Mouse (Mus musculus) skeletal muscle tissue, adult 2 months (tissue): ENCODE results near the gene Pkd1l3.

Source experiments
- DNase-seq: peaks from one replicate; pipeline ENCODE4 v3.0.0-alpha.2; 2012; ENCODE audit warnings: low read depth, low spot score

Gene Pkd1l3

DNA sequence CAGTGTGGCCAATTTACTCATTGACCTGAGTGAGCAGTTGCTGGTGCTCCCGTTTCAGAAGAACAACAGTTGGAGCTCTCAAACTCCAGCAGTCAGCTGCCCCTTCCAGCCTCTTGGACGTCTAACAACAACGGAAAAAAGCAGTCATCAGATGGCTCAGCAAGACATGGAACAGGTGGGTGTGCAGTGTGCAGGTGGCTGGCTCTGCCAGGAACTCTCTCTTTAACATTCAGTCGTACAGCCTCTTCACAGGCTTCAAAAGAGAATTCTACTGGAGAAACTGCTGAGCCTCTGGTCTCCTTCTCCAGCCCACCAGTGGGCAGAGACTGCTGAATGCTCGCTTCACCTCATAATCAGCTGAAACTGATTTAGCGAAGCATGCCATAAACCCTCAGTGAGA is 14.3 kb downstream of the Pkd1l3 start:
- no peak for DNase-seq

DNA sequence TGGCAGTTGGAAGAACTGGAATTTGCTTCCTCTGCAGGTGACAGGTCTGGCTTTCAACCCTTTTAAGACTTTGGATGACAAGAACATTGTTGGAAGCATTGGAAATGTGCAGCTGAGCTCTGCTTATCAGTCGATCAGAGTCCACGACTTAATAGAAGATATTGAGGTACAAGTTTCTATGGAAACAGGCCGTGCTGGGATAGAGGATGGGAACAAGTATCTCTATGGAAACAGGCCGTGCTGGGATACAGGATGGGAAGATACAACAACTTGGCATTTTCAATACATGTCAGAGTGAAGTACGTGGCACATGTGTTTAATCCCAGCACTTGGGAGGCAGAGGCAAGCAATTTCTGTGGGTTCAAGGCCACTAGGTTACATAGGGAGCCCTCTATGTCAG is 18.2 kb downstream of the Pkd1l3 start:
- no peak for DNase-seq

DNA sequence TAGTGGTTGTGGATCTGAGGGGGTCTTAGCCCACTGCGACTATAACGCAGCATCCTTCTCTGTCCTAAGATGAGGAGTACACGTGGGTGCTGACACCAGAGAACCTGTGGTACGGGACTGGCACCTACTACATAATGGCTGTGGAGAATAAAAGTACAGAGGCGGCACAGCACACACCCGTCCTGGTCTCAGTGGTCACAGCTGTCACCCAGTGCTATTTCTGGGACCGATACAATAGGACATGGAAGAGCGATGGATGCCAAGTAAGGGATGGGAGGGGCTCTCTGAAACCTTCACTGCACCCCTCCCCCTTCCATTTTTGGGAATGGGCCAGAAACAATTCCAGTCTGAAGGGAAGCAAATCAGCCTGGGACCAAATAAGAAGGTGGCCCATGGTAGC is 20.8 kb downstream of the Pkd1l3 start:
- DNase-seq, result no peak

DNA sequence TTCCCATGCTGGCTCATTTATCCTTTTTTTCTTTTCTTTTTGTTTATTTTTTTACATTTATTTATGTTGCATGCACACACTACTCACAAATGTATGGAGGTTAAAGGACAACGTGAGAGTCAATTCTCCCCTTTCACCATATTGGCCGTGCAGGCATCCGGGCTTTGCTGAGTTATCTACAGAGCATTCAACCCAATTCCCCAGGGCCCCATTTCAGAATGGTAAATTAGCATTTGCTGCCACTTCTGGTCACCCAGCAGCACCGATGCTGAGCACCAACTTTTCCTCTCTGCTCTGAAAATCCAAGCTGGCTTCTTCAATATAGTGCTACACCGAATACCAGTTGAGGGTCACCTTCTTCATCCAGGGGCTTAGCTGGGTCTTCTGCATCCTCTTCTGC is 24.5 kb downstream of the Pkd1l3 start:
- DNase-seq, result no peak

DNA sequence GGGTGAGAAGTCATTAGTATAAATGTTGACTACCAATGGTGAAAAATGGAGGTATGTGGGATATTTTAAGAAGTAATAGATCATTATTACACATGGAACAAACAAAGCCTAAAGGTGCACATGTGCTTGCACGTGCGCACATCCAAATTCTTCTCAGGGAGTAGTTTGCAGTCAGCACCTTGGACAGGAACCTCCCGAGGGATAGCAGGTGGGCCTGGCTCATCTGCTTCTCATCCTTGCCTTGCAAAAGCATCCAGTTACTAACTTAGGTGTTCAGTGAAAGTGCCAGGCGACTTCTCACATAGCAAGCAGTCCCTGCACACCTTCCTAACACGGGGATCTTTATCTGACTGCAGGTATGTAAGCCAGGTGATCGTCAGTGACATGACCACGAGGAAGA is 26.1 kb downstream of the Pkd1l3 start:
- no peak for DNase-seq

DNA sequence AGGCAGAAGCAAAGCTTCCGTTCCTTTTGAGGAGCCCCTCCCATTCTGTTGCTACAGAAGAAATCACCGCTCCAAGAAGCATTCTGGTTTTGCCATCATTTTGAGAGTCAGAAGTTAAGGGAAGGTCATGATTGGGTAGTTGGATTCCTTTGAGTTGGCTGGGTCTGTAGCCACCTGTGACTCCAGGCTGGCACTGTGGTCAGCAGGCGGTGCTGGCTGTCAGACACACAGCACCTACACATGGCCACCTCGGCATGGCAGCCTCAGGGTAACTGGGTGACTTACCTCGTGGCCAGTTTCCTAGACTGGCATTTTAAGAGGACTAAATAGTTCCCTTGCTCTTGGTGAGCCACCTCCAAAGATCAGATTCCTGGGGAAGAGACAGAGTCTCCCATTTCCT is 26.9 kb downstream of the Pkd1l3 start:
- no peak for DNase-seq

DNA sequence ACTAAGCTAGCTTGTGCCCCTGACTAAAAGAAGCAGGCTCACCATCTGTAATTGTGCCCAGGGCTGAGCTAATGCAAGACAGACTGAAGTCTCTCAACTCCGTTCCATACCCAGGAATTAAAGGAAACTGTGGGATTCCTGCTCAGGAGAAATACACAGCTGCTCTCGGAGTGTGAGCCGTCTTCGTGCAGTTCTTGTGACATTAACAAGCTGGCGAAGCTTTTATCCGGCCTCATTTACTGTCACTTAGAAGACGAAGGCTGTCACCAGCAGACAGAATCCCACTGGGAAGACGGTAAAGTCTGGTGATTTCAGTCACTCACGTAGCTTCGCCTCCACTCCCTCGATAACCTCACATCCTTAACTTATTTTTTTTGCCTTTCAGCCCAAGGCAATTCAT is 33.0 kb downstream of the Pkd1l3 start:
- no peak for DNase-seq

DNA sequence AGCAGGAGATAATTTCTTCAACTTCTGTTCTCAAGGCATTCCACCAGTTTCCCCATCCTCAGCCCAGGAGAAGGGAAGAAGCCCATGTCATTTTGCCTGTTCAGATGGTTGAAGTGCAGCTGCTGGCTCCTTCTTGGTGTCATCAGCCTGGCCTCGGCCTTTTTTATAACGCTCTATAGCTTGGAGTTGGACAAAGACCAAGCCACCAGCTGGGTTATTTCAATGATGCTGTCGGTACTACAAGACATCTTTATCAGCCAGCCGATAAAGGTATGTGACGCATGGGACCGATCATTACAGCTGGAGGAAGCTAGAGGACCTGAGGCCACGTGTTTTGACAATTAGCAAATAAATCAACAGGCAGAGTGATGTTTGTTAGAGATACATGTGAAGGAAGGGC is 34.2 kb downstream of the Pkd1l3 start:
- DNase-seq, result no peak

DNA sequence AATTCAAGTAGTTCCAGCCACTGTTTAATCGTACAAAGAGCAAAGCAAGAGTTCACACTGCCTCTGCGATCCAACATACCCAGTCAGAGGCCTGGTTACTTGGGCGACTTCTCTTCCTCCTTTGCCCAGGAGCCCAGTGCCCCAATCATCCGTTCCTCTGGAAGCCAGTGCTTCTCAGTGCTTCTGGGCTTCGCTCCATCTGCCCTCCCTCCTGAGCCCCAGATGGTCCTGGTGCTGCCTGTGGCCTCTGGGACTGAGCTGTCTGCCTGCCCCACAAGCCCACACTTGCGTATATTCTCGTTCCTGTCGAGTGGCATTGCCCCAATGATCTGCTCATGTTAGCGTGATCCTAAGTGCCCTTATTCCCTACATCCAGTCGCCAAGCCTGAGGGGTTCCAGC is 36.5 kb downstream of the Pkd1l3 start:
- DNase-seq, result no peak

DNA sequence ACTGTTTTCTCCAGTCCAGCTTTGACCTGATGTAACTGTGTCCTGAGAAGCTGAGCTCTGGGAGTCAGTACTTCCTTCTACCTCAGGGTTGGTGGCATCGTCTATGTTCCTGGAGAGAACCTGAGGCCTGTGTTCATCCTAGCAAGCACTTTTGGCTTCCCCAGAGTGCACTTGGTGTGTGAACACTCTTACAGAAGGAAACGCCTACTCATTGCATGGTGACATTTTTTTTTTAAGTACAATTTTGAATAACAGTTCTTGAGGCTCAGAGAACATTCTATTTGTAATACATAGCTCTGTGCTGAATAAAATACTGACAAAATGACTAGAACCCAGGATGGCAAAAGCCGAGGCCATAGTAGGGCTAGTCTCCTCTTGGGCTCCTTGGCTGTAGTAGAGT is 42.5 kb downstream of the Pkd1l3 start:
- no peak for DNase-seq

DNA sequence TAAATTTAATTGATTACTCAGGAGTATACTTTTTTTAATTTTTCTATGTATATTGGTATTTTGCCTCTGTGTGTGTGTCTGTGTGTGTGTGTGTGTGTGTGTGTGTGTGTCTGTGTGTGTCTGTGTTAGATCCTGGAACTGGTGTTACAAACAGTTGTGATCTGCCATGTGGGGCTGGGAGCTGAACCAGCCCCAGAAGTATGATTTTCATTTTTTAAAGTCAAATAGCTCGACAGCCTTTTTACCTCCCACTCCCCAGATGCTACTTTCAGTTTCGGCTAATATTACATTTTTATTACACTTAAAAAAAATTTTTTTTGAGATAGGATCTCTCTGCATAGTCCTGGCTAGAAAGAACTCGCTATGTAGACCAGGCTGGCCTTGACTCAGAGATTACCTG is 48.0 kb downstream of the Pkd1l3 start:
- DNase-seq, result no peak

DNA sequence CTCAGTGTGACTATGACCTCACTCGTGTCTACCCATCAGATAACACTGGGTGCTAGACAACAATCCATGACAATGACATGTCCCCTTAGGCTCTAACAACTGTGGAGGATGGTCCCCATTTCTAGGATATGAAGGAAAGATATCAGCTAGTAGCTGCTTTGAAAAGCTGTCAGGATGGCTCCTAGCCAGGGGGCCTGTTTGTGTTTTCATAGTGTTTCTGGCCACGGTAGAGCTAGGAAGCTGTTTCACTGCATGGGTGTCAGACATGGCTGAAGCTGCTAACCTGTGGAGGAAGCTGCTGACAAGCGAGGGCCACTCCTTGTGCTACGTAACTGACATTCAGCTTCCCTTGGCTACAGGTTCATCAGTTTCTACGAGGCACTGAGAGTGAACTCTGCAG is 52.3 kb downstream of the Pkd1l3 start:
- no peak for DNase-seq

DNA sequence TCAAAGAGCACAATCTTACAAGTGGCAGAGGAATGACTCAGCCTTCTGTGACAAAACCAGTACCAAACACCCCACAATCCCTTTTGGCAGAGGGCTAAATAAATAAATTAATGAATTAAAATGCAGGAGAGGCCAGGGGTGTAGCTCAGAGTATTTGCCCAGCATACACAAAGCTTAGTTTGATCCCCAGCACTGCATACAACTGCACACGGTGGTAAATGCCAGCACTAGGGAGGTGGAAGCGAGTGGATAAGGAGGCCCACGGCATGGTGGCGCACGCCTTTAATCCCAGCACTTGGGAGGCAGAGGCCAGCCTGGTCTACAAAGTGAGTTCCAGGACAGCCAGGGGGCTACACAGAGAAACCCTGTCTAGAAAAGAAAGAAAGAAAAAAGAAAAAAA is 58.3 kb downstream of the Pkd1l3 start:
- no peak for DNase-seq

DNA sequence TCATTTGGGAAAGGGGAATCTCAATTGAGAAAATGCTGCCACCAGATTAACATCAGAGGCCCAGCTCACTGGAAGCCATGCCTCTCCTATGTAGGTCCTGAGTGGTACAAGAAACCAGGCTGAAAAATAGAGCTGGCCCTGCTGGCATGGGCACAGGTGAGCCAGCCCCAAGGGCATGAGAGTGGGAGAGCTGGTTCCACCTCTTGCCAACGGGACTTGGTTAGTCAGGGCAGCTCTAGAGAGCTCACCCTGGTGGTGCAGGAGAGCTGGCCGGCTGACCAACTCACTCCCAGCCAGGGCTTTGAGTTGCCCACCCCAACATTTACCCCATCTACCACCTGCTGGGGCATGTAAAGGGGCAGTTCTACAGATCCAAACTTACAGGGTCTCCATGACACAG is 59.3 kb downstream of the Pkd1l3 start:
- no peak for DNase-seq

DNA sequence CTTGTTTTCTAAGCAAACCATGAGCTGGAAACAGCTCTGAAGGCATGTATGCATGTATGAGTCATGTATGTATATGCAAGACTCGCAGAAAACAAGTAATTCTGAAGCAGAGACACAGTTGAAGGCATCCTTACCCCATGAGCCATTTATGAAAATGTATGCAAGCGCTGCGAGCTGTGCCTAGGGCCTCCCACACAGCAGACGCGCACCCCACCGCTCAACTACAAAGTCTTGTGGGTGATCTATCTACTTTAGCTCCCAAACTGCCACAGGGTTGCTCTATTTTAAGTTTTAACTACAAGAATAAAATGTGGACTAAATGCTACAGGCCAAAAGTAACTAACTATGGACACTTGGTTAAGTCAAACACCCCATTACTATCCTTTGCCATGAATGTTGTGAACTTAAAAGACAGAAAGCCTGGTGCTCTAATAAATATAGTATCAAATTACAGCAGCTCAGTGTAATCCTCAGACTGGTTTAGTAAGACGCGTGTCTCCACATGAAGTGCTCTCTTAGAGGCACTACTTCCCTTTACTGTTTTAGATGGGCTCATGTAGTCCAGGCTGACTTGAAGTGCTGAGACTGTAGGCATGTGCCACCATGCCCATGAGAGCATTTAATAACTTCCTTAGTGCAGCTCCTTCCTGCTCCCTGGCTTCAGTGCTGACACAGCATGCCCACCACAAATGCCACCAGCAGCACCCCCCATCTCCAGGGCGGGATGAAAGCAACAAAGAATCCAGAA is 61.8 kb downstream of the Pkd1l3 start:
- DNase-seq, result no peak

DNA sequence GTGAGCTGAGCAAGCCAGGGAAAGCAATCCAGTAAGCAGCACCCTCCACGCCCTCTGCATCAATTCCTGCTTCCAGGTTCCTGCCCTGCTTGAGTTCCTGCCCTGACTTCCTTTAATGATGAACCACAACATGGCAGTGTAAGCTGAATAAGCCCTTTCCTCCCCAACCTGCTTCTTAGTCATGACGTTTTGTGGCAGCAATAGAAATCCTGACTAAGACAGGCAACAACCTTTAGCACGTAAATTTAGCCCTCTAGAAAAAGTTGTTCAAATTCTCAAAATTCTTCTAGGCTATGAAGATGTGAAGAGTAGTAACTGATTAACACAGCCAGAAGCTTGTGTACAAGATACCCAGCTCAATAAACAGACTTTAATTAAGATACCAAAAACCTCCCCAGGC is 67.2 kb downstream of the Pkd1l3 start:
- DNase-seq, result no peak

DNA sequence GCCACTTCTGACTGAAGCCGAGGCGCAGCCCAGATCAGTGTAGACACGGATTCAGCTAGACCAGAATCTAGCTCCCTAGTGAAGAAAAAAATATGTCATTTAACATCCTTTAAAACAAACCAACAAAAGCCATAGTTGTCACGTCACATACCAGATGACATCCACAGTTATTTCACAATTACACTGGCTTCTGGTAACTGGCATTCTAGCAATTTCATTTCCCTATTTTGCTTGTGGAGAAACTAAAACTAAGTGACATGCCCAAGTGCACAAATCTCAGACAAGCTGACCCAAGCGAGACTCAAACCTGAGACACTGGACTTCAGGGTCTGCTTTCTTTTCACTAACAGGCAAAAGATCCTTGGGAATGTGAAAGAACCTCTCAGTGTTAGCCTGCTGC is 67.8 kb downstream of the Pkd1l3 start:
- no peak for DNase-seq

DNA sequence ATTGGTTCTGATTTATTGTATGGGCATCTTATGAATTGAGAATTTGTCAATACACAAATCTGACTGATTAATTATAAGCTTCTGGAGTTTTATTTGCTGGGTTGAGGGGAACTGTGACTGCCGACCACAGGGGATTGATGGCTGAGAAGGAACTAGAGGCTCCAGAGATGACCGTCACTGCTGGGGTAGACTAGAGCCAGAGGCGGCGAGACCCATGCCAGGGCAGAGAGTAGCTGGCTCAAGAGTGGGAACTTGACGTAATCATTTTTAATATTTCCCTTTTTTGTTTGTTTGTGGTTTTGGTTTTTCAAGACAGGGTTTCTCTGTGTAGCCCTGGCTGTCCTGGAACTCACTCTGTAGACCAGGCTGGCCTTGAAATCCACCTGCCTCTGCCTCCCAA is 72.9 kb downstream of the Pkd1l3 start:
- DNase-seq, result no peak

DNA sequence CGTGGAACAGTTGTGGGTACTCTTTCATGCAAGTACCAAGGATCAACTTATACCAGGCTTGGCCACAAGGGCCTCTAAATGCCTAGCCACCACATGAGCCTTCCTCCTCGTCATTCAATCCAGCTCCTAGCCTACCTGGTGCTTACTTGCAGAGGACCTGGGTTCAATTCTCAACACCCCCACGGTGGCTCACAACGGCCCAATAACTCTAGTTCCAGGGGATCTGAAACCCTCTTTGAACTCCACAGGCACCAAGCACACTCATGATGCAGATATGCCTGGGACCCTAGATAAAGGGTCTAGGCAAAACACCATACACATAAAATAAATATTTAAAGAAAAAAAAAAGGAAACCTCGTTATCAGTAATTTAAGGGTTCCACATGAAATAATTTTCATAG is 77.5 kb downstream of the Pkd1l3 start:
- no peak for DNase-seq

DNA sequence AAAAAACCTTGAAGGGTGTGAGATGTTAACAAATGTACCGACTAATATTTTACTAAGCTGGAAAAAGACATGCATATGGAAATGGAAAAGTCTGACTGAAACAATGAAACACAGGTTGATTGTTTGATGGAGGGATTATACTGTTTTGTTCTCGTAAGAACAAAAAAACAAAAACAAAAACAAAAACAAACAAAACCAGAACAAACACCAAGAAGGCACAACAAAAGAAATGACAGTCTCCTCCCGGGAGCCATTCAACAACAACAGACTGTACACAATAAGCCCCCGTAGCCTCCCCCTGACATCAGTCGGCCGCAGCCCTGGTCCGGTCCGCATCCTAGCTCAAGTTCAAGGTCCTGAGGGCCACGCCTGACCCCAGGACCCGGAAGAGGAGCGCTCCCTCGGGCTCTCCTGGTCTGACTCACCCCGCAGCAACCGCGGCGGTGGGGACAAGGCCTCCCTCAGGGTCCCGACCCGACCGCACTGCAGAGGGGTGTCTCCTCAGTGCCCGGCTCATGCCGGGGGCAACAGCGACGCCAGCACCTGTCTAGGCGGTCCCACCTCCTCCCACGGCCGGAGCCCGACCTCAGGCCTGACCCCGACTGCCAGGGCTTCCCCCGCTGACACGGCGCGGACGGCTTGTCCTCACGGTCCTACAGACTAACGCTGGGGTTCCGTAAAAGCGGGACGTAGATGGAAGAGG is 78.3 kb downstream of the Pkd1l3 start:
- DNase-seq, result no peak

DNA sequence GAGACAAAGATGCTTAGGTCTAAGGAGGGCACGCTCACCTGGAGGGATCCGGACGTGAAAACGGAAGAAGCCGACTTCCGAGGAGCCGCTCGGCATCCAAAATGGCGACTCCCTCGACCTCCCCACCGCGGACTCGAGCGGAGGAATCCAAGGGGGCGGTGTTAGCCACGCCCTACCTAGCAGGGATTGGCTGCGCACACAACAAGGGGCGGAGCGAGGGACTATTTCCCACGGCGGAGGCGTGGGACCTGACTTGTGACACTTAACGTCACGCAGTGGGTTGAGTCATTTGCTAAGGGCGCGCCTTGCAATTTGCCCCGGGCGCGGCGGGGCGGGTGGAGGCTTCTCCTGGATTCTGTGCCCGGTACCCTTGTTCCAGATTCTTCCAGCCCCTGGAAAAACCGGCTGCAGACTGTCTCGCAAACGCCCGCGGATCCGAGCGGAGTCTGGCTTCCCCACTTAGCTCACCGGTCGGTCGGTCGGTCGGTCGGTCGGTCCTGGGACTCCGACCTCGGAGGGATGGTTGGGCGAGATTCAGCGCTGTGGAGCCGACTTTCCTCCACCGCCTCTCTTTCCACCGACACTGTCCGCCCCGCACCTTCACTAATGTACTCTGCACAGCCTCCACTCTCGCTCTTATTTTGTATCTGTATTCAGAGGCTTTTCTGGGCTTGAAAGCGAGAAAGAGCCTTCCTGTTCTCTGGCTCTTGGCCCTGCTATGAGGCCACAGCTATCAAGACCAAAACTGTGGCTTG is 79.0 kb downstream of the Pkd1l3 start, which contains the start of gene Ist1:
TSS of gene Ist1 (minus strand) at position 115 of the 755 bp plus-strand sequence.
- DNase-seq, result peak; percentile 99

DNA sequence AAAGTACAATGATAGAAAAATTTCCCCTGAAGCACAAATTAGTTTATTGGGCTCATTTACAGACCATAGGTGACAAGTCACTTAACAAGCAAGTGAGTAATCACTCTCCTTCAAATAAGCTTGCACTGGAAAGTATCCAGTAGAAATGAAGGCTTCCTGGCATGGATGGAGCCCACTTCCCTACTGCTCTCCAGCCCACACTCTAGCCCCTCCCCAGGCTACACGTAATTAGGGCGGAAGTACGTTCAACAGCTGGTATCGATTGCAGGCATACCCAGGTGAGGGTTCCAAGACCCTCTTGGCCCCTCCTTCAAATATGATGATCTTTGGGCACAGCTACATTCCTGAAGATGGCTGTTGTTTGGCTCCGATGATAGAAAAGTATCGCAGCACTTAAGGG is 79.8 kb downstream of the Pkd1l3 start:
- DNase-seq, result no peak

DNA sequence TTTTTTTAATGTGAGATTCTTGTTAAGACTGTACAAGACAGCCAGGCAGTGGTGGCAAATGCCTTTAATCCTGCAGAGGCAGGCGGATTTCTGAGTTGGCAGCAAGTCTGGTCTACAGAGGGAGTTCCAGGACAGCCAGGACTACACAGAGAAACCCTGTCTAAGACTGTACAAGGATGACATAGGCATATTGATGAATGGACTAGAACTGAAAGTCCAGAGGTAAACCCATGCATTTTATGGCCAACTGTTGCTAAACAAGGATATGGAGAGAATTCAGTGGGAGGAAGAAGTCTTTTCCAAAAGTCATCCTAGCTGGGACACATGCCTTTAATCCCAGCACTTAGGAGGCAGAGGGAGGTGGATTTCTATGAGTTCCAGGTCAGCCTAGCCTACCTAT is 83.4 kb downstream of the Pkd1l3 start:
- DNase-seq, result no peak
